Mouse (Mus musculus): Measurements from ENCODE around the gene Hist1h2ak. TPM values are rescaled to one million over a fixed set of nuclear protein-coding genes. Genes with fewer than 3 reads are reported as not detected.

Gene Hist1h2ak
- 6.3 and 6.9 TPM in 2 replicates for polyA plus RNA-seq (2015; fragmentation: Nextera tagmentation; extraction: Ambion mirVana)

GRCm38 (mm10) chr13:21753524-21754285 lies at the start of gene Hist1h2ak, which contains the start of gene Hist1h2bn:
Hist1h2ak (minus strand) TSS chr13:21753827.
Hist1h2bn (plus strand) TSS chr13:21754123.

GRCm38 (mm10) chr13:21786899-21787629 lies 33.4 kb upstream of the Hist1h2ak start, which contains the start of the genes Hist1h2an and Hist1h2bp:
Hist1h2an (minus strand) TSS chr13:21787218.
Hist1h2bp (plus strand) TSS chr13:21787461.

GRCm38 (mm10) chr13:21783255-21783617 lies 29.6 kb upstream of the Hist1h2ak start, which contains the start of gene Hist1h3i:
Hist1h3i (minus strand) TSS chr13:21783370.

GRCm38 (mm10) chr13:21779767-21780731 lies 26.4 kb upstream of the Hist1h2ak start, which contains the start of gene Hist1h1b:
Hist1h1b (minus strand) TSS chr13:21780625.

GRCm38 (mm10) chr13:21750159-21751017 lies 3.2 kb downstream of the Hist1h2ak start, which contains the start of gene Hist1h4k:
Hist1h4k (minus strand) TSS chr13:21750505.

GRCm38 (mm10) chr13:21734906-21735767 lies 18.5 kb downstream of the Hist1h2ak start, which contains the start of gene Hist1h4j:
Hist1h4j (plus strand) TSS chr13:21735064.

GRCm38 (mm10) chr13:21721757-21722372 lies 31.8 kb downstream of the Hist1h2ak start, which contains the start of gene Hist1h2bm:
Hist1h2bm (plus strand) TSS chr13:21722044.

GRCm38 (mm10) chr13:21717397-21718357 lies 36.0 kb downstream of the Hist1h2ak start, which contains the start of gene Hist1h3h:
Hist1h3h (plus strand) TSS chr13:21717659.

GRCm38 (mm10) chr13:21715864-21716539 lies 37.6 kb downstream of the Hist1h2ak start, which contains the start of the genes Hist1h2bl and Hist1h2ai:
Hist1h2bl (minus strand) TSS chr13:21716143.
Hist1h2ai (plus strand) TSS chr13:21716422.

Small RNA genes lying within 50 kb of the gene (microRNA-seq; reads per million reads assigned to microRNA genes)
- not detected for gene Gm44346 (ENCODE audit: borderline replicate concordance, insufficient number of aligned reads)
- not detected for gene Gm44357 (ENCODE audit: borderline replicate concordance, insufficient number of aligned reads)
- gene Gm44367 (ENCODE audit: borderline replicate concordance, insufficient number of aligned reads) = not detected
- not detected for gene Gm44454 (ENCODE audit: borderline replicate concordance, insufficient number of aligned reads)

Other genes with a start within 250 kb of the Hist1h2ak start
- gene Zkscan8, start 222.7 kb downstream of the Hist1h2ak start, polyA plus RNA-seq (2015; fragmentation: Nextera tagmentation; extraction: Ambion mirVana) = 2.2 and 2.6 TPM in 2 replicates
- gene Olfr1366, start 211.0 kb downstream of the Hist1h2ak start, polyA plus RNA-seq (2015; fragmentation: Nextera tagmentation; extraction: Ambion mirVana) = not detected in 2 replicates
- not detected in 2 replicates for gene Olfr1535, start 193.9 kb downstream of the Hist1h2ak start, polyA plus RNA-seq (2015; fragmentation: Nextera tagmentation; extraction: Ambion mirVana)
- gene Olfr1364, start 172.1 kb downstream of the Hist1h2ak start, polyA plus RNA-seq (2015; fragmentation: Nextera tagmentation; extraction: Ambion mirVana) = not detected in 2 replicates
- gene Olfr1362, start 139.8 kb downstream of the Hist1h2ak start, polyA plus RNA-seq (2015; fragmentation: Nextera tagmentation; extraction: Ambion mirVana) = not detected in 2 replicates
- gene Olfr11, start 111.3 kb downstream of the Hist1h2ak start, polyA plus RNA-seq (2015; fragmentation: Nextera tagmentation; extraction: Ambion mirVana) = not detected in 2 replicates
- gene Olfr1361, start 90.4 kb downstream of the Hist1h2ak start, polyA plus RNA-seq (2015; fragmentation: Nextera tagmentation; extraction: Ambion mirVana) = not detected in 2 replicates
- not detected in 2 replicates for gene Olfr1360, start 76.4 kb downstream of the Hist1h2ak start, polyA plus RNA-seq (2015; fragmentation: Nextera tagmentation; extraction: Ambion mirVana)
- gene Olfr1359, start 55.7 kb downstream of the Hist1h2ak start, polyA plus RNA-seq (2015; fragmentation: Nextera tagmentation; extraction: Ambion mirVana) = not detected in 2 replicates
- 1.4 TPM in 1 of 2 replicates, not detected in the other for gene Hist1h2bl, start 37.7 kb downstream of the Hist1h2ak start, polyA plus RNA-seq (2015; fragmentation: Nextera tagmentation; extraction: Ambion mirVana)
- 6.6 and 14.9 TPM in 2 replicates for gene Hist1h2ai, start 37.4 kb downstream of the Hist1h2ak start, polyA plus RNA-seq (2015; fragmentation: Nextera tagmentation; extraction: Ambion mirVana)
- 0.38 and 2.1 TPM in 2 replicates for gene Hist1h3h, start 36.2 kb downstream of the Hist1h2ak start, polyA plus RNA-seq (2015; fragmentation: Nextera tagmentation; extraction: Ambion mirVana)
- 1.1 and 1.3 TPM in 2 replicates for gene Hist1h2bm, start 31.8 kb downstream of the Hist1h2ak start, polyA plus RNA-seq (2015; fragmentation: Nextera tagmentation; extraction: Ambion mirVana)
- gene Hist1h4j, start 18.8 kb downstream of the Hist1h2ak start, polyA plus RNA-seq (2015; fragmentation: Nextera tagmentation; extraction: Ambion mirVana) = 0.39 and 0.77 TPM in 2 replicates
- 2.2 and 2.5 TPM in 2 replicates for gene Hist1h4k, start 3.3 kb downstream of the Hist1h2ak start, polyA plus RNA-seq (2015; fragmentation: Nextera tagmentation; extraction: Ambion mirVana)
- 0.83 and 1.5 TPM in 2 replicates for gene Hist1h2bn, start 296 bp upstream of the Hist1h2ak start, polyA plus RNA-seq (2015; fragmentation: Nextera tagmentation; extraction: Ambion mirVana)
- gene Hist1h1b, start 26.8 kb upstream of the Hist1h2ak start, polyA plus RNA-seq (2015; fragmentation: Nextera tagmentation; extraction: Ambion mirVana) = 9.0 and 13.0 TPM in 2 replicates
- 55.7 and 74.2 TPM in 2 replicates for gene Hist1h3i, start 29.5 kb upstream of the Hist1h2ak start, polyA plus RNA-seq (2015; fragmentation: Nextera tagmentation; extraction: Ambion mirVana)
- gene Hist1h2an, start 33.4 kb upstream of the Hist1h2ak start, polyA plus RNA-seq (2015; fragmentation: Nextera tagmentation; extraction: Ambion mirVana) = 7.6 and 8.2 TPM in 2 replicates
- 1.4 and 1.8 TPM in 2 replicates for gene Hist1h2bp, start 33.6 kb upstream of the Hist1h2ak start, polyA plus RNA-seq (2015; fragmentation: Nextera tagmentation; extraction: Ambion mirVana)
- gene Hist1h2bq, start 56.4 kb upstream of the Hist1h2ak start, polyA plus RNA-seq (2015; fragmentation: Nextera tagmentation; extraction: Ambion mirVana) = 1.4 and 6.7 TPM in 2 replicates
- gene Hist1h2ao, start 56.6 kb upstream of the Hist1h2ak start, polyA plus RNA-seq (2015; fragmentation: Nextera tagmentation; extraction: Ambion mirVana) = 2.0 TPM in 1 of 2 replicates, not detected in the other
- gene Hist1h4m, start 57.9 kb upstream of the Hist1h2ak start, polyA plus RNA-seq (2015; fragmentation: Nextera tagmentation; extraction: Ambion mirVana) = not detected in 2 replicates
- 5.7 and 5.9 TPM in 2 replicates for gene Hist1h4n, start 78.4 kb upstream of the Hist1h2ak start, polyA plus RNA-seq (2015; fragmentation: Nextera tagmentation; extraction: Ambion mirVana)
- 2,226 and 3,319 TPM in 2 replicates for gene Hist1h2ap, start 79.7 kb upstream of the Hist1h2ak start, polyA plus RNA-seq (2015; fragmentation: Nextera tagmentation; extraction: Ambion mirVana)
- gene Hist1h2br, start 79.9 kb upstream of the Hist1h2ak start, polyA plus RNA-seq (2015; fragmentation: Nextera tagmentation; extraction: Ambion mirVana) = 1.6 and 7.1 TPM in 2 replicates
- 3.3 and 5.1 TPM in 2 replicates for gene Zfp184, start 191.3 kb upstream of the Hist1h2ak start, polyA plus RNA-seq (2015; fragmentation: Nextera tagmentation; extraction: Ambion mirVana)
- gene Pom121l2, start 227.4 kb upstream of the Hist1h2ak start, polyA plus RNA-seq (2015; fragmentation: Nextera tagmentation; extraction: Ambion mirVana) = not detected in 2 replicates